Mouse (Mus musculus): ENCODE data around the gene Cd4.

- TF ChIP-seq POLR2A (IDR thresholded peaks at IDR 0.05; ENCODE audit: borderline replicate concordance, control insufficient read depth, low read depth, low read length) (no peak), CTCF (IDR thresholded peaks at IDR 0.05; ENCODE audit: control insufficient read depth, insufficient read depth, low read length) (no peak)
These were observed 24.2 kb downstream of the Cd4 start, which contains the start of gene Gpr162 for GRCm38 (mm10) chr6:124863658-124864298.
